Mouse (Mus musculus): ENCODE results near the gene Msantd2.

Gene Msantd2

GRCm38 (mm10) chr9:37488611-37489396 lies at the start of gene Msantd2:
Gene Msantd2 (plus strand): TSS chr9:37489319.
- peak; percentile 90 to 92 for DNase-seq

GRCm38 (mm10) chr9:37452401-37452800 lies 36.7 kb upstream of the Msantd2 start:
- DNase-seq: no peak

- no peak for DNase-seq
Observed at GRCm38 (mm10) chr9:37453328-37453727, 35.8 kb upstream of the Msantd2 start.

- no peak for DNase-seq
Observed at GRCm38 (mm10) chr9:37454011-37454492, 35.1 kb upstream of the Msantd2 start.

- DNase-seq: no peak
Observed at GRCm38 (mm10) chr9:37454991-37455390, 34.1 kb upstream of the Msantd2 start.

- no peak for DNase-seq
Observed at GRCm38 (mm10) chr9:37455868-37456267, 33.3 kb upstream of the Msantd2 start.

- no peak for DNase-seq
Observed at GRCm38 (mm10) chr9:37456481-37456910, 32.6 kb upstream of the Msantd2 start.

- no peak for DNase-seq
Observed at GRCm38 (mm10) chr9:37457151-37457550, 32.0 kb upstream of the Msantd2 start.

GRCm38 (mm10) chr9:37459665-37460042 lies 29.5 kb upstream of the Msantd2 start:
- DNase-seq: no peak

- peak; percentile 9 to 14 for DNase-seq
Observed at GRCm38 (mm10) chr9:37460043-37460960, 28.8 kb upstream of the Msantd2 start.

GRCm38 (mm10) chr9:37460961-37461340 lies 28.2 kb upstream of the Msantd2 start:
- DNase-seq: no peak

- DNase-seq: no peak
Observed at GRCm38 (mm10) chr9:37461571-37461970, 27.5 kb upstream of the Msantd2 start.

GRCm38 (mm10) chr9:37462764-37463163 lies 26.4 kb upstream of the Msantd2 start:
- DNase-seq: peak; percentile 9 to 50

- DNase-seq: no peak
Observed at GRCm38 (mm10) chr9:37473611-37474125, 15.5 kb upstream of the Msantd2 start.

- no peak for DNase-seq
Observed at GRCm38 (mm10) chr9:37474923-37475322, 14.2 kb upstream of the Msantd2 start.

- DNase-seq: no peak
Observed at GRCm38 (mm10) chr9:37485146-37485545, 4.0 kb upstream of the Msantd2 start.

- no peak for DNase-seq
Observed at GRCm38 (mm10) chr9:37488041-37488440, 1.1 kb upstream of the Msantd2 start.

- peak; percentile 38 to 49 for DNase-seq
Observed at GRCm38 (mm10) chr9:37489446-37490120, 464 bp downstream of the Msantd2 start.

GRCm38 (mm10) chr9:37495761-37496160 lies 6.6 kb downstream of the Msantd2 start:
- peak in 1 of 2 experiments; percentile 16 for DNase-seq

GRCm38 (mm10) chr9:37496325-37496724 lies 7.2 kb downstream of the Msantd2 start:
- DNase-seq: no peak

- no peak for DNase-seq
Observed at GRCm38 (mm10) chr9:37500201-37500600, 11.1 kb downstream of the Msantd2 start.

- DNase-seq: no peak
Observed at GRCm38 (mm10) chr9:37501170-37501569, 12.1 kb downstream of the Msantd2 start.

- no peak for DNase-seq
Observed at GRCm38 (mm10) chr9:37504348-37504747, 15.2 kb downstream of the Msantd2 start.

Measured in lung, adult 18-20 months (tissue).